Mouse (Mus musculus) neural tube, embryonic 12.5 days (tissue): ENCODE measurements around the gene Golm1. TPM values are rescaled to one million over a fixed set of nuclear protein-coding genes. Genes with fewer than 3 reads are reported as not detected.

Experiments
- ATAC-seq: fragments of 200-750 bp; cut with Nextera tagmentation; 2 replicates; pipeline ENCODE4 v1.8.0; 2017; ENCODE audit warnings: low read depth, mild to moderate bottlenecking, moderate TSS enrichment, moderate library complexity; ENCODE audit not compliant: low FRiP score
- H3K27ac ChIP-seq: fragments of 300-500 bp; sonication (generic); 2 replicates; pipeline ENCODE4 v1.5.1; 2016
- H3K27me3 ChIP-seq: fragments of 300-500 bp; sonication (generic); replicated peaks from 2 replicates; pipeline ENCODE4 v1.6.1; 2016; ENCODE audit warnings: mild to moderate bottlenecking
- H3K36me3 ChIP-seq: fragments of 300-500 bp; sonication (generic); 2 replicates; pipeline ENCODE4 v1.6.1; 2016; ENCODE audit warnings: mild to moderate bottlenecking
- H3K4me1 ChIP-seq: fragments of 300-500 bp; sonication (generic); 2 replicates; pipeline ENCODE4 v1.6.1; 2016
- H3K4me2 ChIP-seq: fragments of 300-500 bp; sonication (generic); replicated peaks from 2 replicates; pipeline ENCODE4 v1.6.1; 2016; ENCODE audit warnings: mild to moderate bottlenecking
- H3K4me3 ChIP-seq: fragments of 300-500 bp; sonication (generic); 2 replicates; pipeline ENCODE4 v1.5.1; 2016
- H3K9ac ChIP-seq: fragments of 300-500 bp; sonication (generic); 2 replicates; pipeline ENCODE4 v1.6.1; 2016; ENCODE audit warnings: mild to moderate bottlenecking
- H3K9me3 ChIP-seq: fragments of 300-500 bp; sonication (generic); 2 replicates; pipeline ENCODE4 v1.6.1; 2016; ENCODE audit warnings: mild to moderate bottlenecking
- WGBS: fragments of 180-500 bp; shearing (Covaris S2); methylation state at CpG from one replicate; pipeline ENCODE4 v1.1.7; 2016; 5-methylcytosine and 5-hydroxymethylcytosine counted together
- polyA plus RNA-seq: library from polyadenylated mRNA; unstranded; fragments of >200 nt; fragmentation: Nextera tagmentation; extraction: Ambion mirVana; gene quantifications from 2 replicates; pipeline ENCODE4 v1.2.1, GENCODE M21; 2016

The Golm1 gene
- polyA plus RNA-seq, 1 experiment from 2014 or later = 105 TPM

DNA sequence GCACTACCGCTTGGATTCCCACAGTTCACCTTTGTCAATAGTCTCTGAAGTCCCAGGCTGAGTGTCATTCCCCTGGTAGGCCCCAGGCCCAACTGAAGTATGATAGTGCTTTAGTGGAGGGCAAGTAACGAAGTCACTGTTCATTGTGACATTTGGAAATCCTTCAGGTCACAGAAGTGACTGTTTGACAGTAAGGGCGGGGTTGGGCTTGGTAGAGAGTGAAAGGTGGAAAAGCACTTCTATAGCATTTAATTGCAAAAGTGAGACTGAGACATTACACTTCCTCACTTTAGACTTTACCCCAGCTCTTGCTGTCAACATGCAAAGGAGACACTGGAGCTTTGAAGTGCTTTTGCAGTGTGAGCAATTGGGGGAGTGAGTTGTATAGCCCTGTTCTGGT is 18.4 kb upstream of the Golm1 start, which contains the start of gene 4921517D22Rik:
Gene 4921517D22Rik (minus strand): TSS at position 101 of the 400 bp plus-strand sequence.
- Histone ChIP-seq H3K9me3 (0 out of 2 replicates have a peak, but pooled peaks cover 4% of the 10 kb centered on the region), H3K36me3 (no peaks in the 10 kb centered on the region), H3K4me2 (no peak within 1 kb of the TSS), H3K27me3 (no peaks in the 10 kb centered on the region), H3K4me3 (no peak within 1 kb of the TSS), H3K27ac (no peak within 1 kb of the TSS), H3K9ac (no peak within 1 kb of the TSS), H3K4me1 (peaks cover 2% of the 10 kb centered on the region; the same call in 1 of the 2 replicates)
- no peak for ATAC-seq
- WGBS = 90% methylated on average over 3 of the region's 3 CpGs

DNA sequence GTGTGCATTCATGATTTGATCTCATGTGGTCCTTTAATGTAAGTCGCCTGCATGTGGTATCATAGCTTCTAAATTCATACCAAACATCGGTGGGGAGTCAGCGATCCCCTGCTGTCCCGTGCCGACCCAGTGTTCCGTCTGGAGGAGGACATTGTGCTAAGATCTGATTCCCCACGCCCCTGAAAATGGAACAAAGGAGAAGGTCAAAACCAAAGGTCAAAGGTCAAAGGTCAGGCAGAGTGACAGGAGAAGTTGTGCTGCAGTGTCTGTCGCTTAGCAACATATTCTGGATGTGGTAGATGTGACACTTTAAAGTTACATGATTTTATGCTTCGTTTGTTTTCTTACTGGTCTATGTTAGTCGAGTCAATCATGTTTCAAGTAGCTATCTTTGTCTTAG is 15.9 kb upstream of the Golm1 start:
- H3K9me3 ChIP-seq = 0 out of 2 replicates have a peak, but pooled peaks cover 4% of the 10 kb centered on the region
- no peak overlapping the region for H3K4me2 ChIP-seq
- H3K27me3 ChIP-seq = no peaks in the 10 kb centered on the region
- H3K4me1 ChIP-seq = peaks cover 2% of the 10 kb centered on the region; the same call in 1 of the 2 replicates
- H3K27ac ChIP-seq = no peak overlapping the region
- WGBS = 23% methylated on average over 10 of the region's 10 CpGs
- no peak overlapping the region for H3K9ac ChIP-seq
- no peak overlapping the region for H3K4me3 ChIP-seq
- H3K36me3 ChIP-seq = no peaks in the 10 kb centered on the region
- no peak for ATAC-seq

DNA sequence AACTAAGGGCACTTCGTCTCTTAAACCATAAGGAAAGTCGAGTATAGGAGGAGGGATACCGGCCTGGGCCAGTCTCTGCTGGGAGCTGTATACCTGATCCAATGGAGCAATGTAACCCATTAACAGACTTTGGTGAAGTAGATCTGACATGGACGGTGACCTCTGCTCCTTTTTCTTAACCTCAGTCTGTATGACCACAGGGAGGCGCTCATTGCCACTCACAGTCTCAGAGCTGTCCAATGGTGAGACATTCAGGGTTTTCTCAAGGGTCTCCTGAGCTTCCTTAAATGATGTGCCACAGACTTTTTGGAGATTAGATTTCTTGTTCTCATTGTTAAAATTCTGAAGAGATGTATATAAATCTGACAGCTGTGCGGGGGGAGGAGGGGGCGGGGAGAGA is 15.0 kb upstream of the Golm1 start:
- no peak overlapping the region for H3K27ac ChIP-seq
- WGBS = 88% methylated on average over 7 of the region's 7 CpGs
- H3K9me3 ChIP-seq = 0 out of 2 replicates have a peak, but pooled peaks cover 4% of the 10 kb centered on the region
- H3K36me3 ChIP-seq = no peaks in the 10 kb centered on the region
- H3K4me1 ChIP-seq = peaks cover 2% of the 10 kb centered on the region; the same call in 1 of the 2 replicates
- no peaks in the 10 kb centered on the region for H3K27me3 ChIP-seq
- no peak overlapping the region for H3K4me2 ChIP-seq
- no peak for ATAC-seq
- no peak overlapping the region for H3K9ac ChIP-seq
- no peak overlapping the region for H3K4me3 ChIP-seq

DNA sequence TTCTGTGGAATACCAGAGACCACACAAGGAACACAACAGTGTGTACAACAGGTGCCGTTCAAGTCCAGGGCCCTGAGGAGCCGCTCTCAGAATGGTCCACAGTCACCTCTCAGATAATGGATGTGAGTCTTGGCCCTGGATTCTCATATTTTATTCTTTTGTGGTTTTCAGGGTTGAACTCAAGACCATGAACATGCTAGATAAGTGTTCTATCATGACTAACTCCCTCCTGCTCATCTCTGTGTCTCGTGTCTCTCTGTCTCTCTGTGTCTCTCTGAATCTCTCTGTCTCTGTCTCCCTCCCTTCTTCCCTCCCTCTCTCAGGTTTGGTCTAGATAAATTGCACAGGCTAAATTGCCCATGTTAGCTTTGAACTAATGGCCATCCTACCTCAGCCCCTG is 14.2 kb upstream of the Golm1 start:
- H3K4me2 ChIP-seq = no peak overlapping the region
- no peak overlapping the region for H3K27ac ChIP-seq
- no peaks in the 10 kb centered on the region for H3K36me3 ChIP-seq
- ATAC-seq = no peak
- peaks cover 2% of the 10 kb centered on the region; the same call in 1 of the 2 replicates for H3K4me1 ChIP-seq
- H3K9ac ChIP-seq = no peak overlapping the region
- WGBS = 87% methylated on average over 3 of the region's 3 CpGs
- H3K4me3 ChIP-seq = no peak overlapping the region
- H3K27me3 ChIP-seq = no peaks in the 10 kb centered on the region
- 0 out of 2 replicates have a peak, but pooled peaks cover 4% of the 10 kb centered on the region for H3K9me3 ChIP-seq

DNA sequence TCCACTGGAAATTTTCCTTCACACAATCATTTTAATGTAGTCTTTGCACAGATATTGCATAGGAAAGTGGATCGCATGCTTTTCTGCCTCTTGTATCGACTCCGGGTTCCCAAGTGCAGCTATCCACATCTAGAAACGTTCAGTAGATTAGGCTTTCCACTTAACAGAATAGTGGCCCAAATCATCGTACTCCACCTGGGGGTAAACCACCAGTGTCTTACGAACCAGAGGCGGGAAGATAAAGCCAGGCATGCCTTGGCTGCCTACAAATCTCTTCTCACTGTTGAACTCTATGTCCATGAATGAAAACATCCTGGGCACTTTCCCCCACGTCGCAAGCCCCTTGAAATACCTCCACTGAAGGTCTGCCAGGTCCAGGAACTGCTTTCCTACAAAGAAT is 13.7 kb upstream of the Golm1 start:
- peaks cover 2% of the 10 kb centered on the region; the same call in 1 of the 2 replicates for H3K4me1 ChIP-seq
- no peaks in the 10 kb centered on the region for H3K36me3 ChIP-seq
- H3K4me2 ChIP-seq = no peak overlapping the region
- WGBS = 90% methylated on average over 9 of the region's 9 CpGs
- 0 out of 2 replicates have a peak, but pooled peaks cover 4% of the 10 kb centered on the region for H3K9me3 ChIP-seq
- no peak overlapping the region for H3K9ac ChIP-seq
- no peak overlapping the region for H3K4me3 ChIP-seq
- ATAC-seq = no peak
- H3K27me3 ChIP-seq = no peaks in the 10 kb centered on the region
- no peak overlapping the region for H3K27ac ChIP-seq

DNA sequence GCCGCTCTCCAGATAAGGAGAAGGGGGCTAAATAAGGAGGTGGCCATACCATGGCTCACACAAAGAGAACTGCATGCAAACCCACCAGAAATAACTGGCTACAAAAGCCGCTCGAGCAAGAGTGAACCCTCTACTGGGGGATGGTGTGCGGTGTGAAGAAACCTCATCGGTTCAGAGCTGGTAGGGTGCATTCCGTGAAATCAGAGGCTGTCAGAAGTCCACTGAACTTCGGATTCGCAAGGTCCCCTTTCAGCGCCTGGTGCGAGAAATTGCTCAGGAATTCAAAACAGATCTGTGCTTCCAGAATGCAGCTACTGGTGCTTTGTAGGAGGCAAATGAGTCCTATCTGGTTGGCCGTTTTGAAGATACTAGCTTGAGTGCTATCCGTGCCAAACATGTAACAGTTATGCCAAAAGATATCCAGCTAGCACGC is 12.7 kb upstream of the Golm1 start:
- ATAC-seq = no peak
- WGBS = 75% methylated on average over 13 of the region's 13 CpGs
- Histone ChIP-seq H3K9me3 (0 out of 2 replicates have a peak, but pooled peaks cover 4% of the 10 kb centered on the region), H3K9ac (no peak overlapping the region), H3K4me3 (no peak overlapping the region), H3K4me1 (peaks cover 2% of the 10 kb centered on the region; the same call in 1 of the 2 replicates), H3K27ac (no peak overlapping the region), H3K4me2 (no peak overlapping the region), H3K27me3 (no peaks in the 10 kb centered on the region), H3K36me3 (no peaks in the 10 kb centered on the region)

DNA sequence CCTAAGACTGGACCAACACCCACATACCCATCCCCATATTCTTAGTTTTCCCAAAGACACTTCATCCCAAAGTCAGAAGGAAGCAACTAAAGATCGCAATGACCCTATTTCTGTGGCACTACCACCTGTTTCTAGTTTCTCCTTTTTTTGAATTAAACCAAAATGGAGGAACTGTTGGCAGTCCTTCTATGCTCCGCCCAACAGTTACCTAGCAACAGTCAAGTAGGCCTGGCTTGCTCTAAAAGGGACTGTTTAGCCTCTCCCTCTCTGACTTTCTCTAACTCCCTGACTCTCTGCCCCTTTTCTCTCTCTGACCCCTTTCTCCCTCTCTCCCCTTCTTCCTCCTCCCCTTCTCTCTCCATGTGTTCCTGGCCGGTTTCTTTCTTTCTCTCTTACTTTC is 9.6 kb upstream of the Golm1 start:
- Histone ChIP-seq H3K4me1 (no peaks in the 10 kb centered on the region), H3K4me2 (no peak overlapping the region), H3K27me3 (no peaks in the 10 kb centered on the region), H3K36me3 (no peaks in the 10 kb centered on the region), H3K27ac (no peak overlapping the region), H3K9me3 (no peaks in the 10 kb centered on the region), H3K4me3 (no peak overlapping the region), H3K9ac (no peak overlapping the region)
- ATAC-seq = no peak
- 87% methylated on average over 3 of the region's 3 CpGs for WGBS

DNA sequence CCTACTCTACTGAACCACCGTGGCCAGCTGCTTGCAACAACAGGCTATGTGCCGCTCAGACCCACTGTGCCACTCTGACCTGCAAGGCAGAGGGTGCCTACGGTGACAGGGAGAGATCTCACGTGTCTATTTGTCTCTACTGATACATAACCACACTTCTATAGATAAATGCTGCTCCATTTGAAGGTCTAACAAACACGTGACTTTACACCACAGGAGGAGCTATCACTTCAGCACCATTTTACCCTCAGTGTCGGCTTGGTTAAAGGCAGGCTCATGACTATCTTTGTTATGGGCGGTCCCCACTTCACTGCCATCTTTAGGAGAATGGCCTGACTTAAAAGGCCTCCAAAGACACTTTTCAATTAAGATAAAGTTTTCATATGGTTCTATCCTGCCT is 7.0 kb upstream of the Golm1 start:
- ATAC-seq = no peak
- Histone ChIP-seq H3K9ac (no peak overlapping the region), H3K9me3 (no peaks in the 10 kb centered on the region), H3K4me3 (no peak overlapping the region), H3K27me3 (no peaks in the 10 kb centered on the region), H3K27ac (no peak overlapping the region), H3K4me1 (no peaks in the 10 kb centered on the region), H3K4me2 (no peak overlapping the region), H3K36me3 (no peaks in the 10 kb centered on the region)
- WGBS = 30% methylated on average over 7 of the region's 7 CpGs

DNA sequence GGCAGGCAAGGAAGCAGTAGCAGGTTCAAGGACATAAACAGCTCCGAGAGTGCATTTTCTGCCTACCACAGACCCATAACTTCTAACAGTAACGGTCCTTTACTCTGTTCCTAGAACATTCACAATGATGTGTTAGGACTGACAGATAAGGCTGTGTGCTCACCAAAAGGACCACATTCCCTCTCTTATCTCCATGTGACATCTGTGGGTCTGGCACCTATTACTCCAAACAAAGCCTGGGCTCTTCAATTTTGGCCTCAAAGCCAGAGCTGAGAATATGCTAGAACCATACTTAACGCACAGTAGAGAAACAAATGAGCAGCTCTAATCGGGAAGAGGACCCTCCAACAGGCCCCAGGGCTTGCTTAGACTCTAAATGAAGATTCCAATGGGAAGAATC is 4.3 kb upstream of the Golm1 start:
- no peak overlapping the region for H3K4me3 ChIP-seq
- no peaks in the 10 kb centered on the region for H3K36me3 ChIP-seq
- no peak overlapping the region for H3K27ac ChIP-seq
- ATAC-seq = no peak
- H3K9me3 ChIP-seq = no peaks in the 10 kb centered on the region
- H3K9ac ChIP-seq = no peak overlapping the region
- H3K4me1 ChIP-seq = no peaks in the 10 kb centered on the region
- H3K27me3 ChIP-seq = no peaks in the 10 kb centered on the region
- no peak overlapping the region for H3K4me2 ChIP-seq
- 83% methylated on average over 4 of the region's 4 CpGs for WGBS

DNA sequence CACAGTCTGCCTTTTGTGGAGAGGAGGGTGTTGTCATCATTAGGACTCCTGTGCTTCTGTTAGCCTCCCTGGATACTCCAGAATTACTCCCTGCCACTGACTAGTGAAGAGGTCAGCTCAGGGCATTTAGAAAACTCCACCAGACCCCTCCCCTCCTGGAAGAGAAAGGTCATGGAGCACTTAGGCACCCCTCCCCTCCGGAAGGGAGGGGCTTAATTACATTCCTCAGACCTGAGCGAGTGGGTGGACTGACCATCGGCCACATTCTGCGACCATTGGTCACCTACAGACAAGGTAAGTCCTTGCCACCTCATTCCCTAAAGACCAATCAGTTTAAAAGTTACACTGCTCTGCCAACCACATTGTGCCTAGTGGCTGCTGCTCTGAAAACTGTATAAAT is 3.7 kb upstream of the Golm1 start:
- ATAC-seq = no peak
- H3K27ac ChIP-seq = no peak overlapping the region
- H3K4me2 ChIP-seq = no peak overlapping the region
- H3K9ac ChIP-seq = no peak overlapping the region
- no peaks in the 10 kb centered on the region for H3K27me3 ChIP-seq
- no peaks in the 10 kb centered on the region for H3K4me1 ChIP-seq
- 60% methylated on average over 4 of the region's 4 CpGs for WGBS
- H3K4me3 ChIP-seq = no peak overlapping the region
- no peaks in the 10 kb centered on the region for H3K9me3 ChIP-seq
- no peaks in the 10 kb centered on the region for H3K36me3 ChIP-seq

DNA sequence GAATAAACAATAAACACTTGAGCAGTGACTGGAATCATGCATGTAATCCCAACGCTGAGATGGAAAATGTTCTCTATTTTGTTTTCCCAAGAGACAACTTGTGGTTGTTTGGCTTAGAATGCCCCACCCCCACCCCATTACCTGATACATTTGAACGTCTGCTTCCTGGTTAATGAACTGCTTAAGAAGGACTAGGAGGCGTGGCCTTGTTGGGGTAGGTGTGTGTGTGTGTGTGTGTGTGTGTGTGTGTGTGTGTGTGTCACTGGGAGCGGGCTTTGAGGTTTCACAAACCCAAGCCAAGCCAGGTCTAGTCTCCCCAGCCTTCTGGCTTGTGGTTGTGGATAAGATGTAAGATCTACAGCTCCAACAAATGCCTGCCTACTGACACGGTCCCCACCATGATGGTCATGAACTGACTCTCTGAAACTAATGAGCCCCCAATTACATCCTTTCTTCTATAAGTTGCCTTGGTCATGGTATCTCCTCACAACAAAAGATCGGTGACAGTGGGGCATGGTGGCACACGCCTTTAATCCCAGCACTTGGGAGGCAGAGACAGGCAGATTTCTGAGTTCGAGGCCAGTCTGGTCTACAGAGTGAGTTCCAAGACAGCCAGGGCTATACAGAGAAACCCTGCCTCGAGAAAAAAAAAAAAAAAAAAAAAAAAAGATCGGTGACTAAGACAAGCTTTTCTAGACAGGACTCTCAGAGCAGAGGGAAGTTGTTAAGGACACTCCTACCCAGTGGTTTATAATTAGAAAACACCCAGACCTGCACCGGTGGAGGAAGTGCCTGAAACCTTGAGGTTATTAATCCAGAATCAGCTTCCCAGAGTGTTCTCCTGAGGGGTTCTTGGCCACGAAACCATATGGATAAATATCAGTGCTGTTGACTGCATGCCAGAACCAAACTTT is 962 bp upstream of the Golm1 start:
- Histone ChIP-seq H3K4me1 (peaks cover 13% of the 10 kb centered on the region), H3K4me2 (no peak overlapping the region), H3K27ac (no peak overlapping the region), H3K36me3 (no peaks in the 10 kb centered on the region), H3K9me3 (no peaks in the 10 kb centered on the region), H3K4me3 (0 out of 2 replicates have a peak overlapping the region, but pooled peaks have one; percentile 77), H3K27me3 (no peaks in the 10 kb centered on the region), H3K9ac (no peak overlapping the region)
- no peak for ATAC-seq
- WGBS = 84% methylated on average over 12 of the region's 12 CpGs

DNA sequence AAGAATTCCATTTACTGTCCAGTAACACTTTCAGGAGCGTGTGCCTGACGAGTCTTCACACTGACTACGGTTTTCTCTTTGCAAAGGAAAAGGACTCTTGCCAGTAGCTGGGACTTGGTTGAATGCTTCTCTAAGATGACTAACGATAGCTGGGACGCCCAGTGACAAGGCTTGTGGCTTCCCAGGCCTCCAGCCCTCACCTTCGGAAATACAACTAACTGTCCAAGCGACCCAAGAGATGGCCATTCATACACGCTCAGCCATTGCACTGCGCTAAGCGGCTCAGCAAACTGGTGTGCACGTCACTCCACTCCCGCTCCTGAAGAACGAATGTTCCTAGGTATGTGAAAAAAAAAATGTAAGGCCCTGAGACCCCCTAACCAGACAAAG is 855 bp downstream of the Golm1 start:
- peak overlapping the region; percentile 64 for H3K4me2 ChIP-seq
- H3K36me3 ChIP-seq = no peaks in the 10 kb centered on the region
- H3K27ac ChIP-seq = 0 out of 2 replicates have a peak overlapping the region, but pooled peaks have one; percentile 39
- no peaks in the 10 kb centered on the region for H3K27me3 ChIP-seq
- WGBS = under 1% methylated on average over 13 of the region's 13 CpGs
- ATAC-seq = peak; percentile 42
- H3K9ac ChIP-seq = peak overlapping the region; percentile 87
- peaks cover 13% of the 10 kb centered on the region for H3K4me1 ChIP-seq
- H3K4me3 ChIP-seq = peak overlapping the region; percentile 77
- no peaks in the 10 kb centered on the region for H3K9me3 ChIP-seq
